Mouse (Mus musculus) ES-E14 (cell line): ENCODE measurements around the gene Gpr179. TPM values are rescaled to one million over a fixed set of nuclear protein-coding genes. Genes with fewer than 3 reads are reported as not detected.

ENCODE experiments used
- DNase-seq: peaks from one replicate; pipeline ENCODE4 v3.0.0-alpha.2; 2013; ENCODE audit warnings: low read depth, low spot score
- H3K27ac ChIP-seq: 2 replicates; pipeline ENCODE4 v1.5.1; 2012; ENCODE audit warnings: low read depth, mild to moderate bottlenecking, low read length, moderate library complexity, mixed read lengths; ENCODE audit not compliant: poor library complexity, insufficient read depth, severe bottlenecking
- H3K36me3 ChIP-seq: 2 replicates; pipeline ENCODE4 v1.6.1; 2012; ENCODE audit warnings: mild to moderate bottlenecking, low read length, moderate library complexity, mixed read lengths; ENCODE audit not compliant: control insufficient read depth, poor library complexity, insufficient read depth, severe bottlenecking
- H3K4me1 ChIP-seq, 2 experiments: fragments of 150-350 bp in 1 of 2; sonication (generic) in 1 of 2; 2 replicates each; pipeline ENCODE4 v1.6.1; 2012; ENCODE audit warnings: low read length in 2 of 2, mild to moderate bottlenecking in 1 of 2, mixed read lengths in 1 of 2; ENCODE audit not compliant: control insufficient read depth in 2 of 2, insufficient read depth in 2 of 2, poor library complexity in 1 of 2
- H3K4me3 ChIP-seq, 2 experiments: fragments of 150-350 bp in 1 of 2; sonication (generic) in 1 of 2; 2 replicates each; pipeline ENCODE4 v1.5.1; 2012; ENCODE audit warnings: low read length in 2 of 2, low read depth in 1 of 2, mild to moderate bottlenecking in 1 of 2, mixed read lengths in 1 of 2; ENCODE audit not compliant: insufficient read depth in 1 of 2, poor library complexity in 1 of 2, severe bottlenecking in 1 of 2
- H3K9ac ChIP-seq: 2 replicates; pipeline ENCODE4 v1.6.1; 2012; ENCODE audit warnings: low read depth, mild to moderate bottlenecking, low read length, mixed read lengths; ENCODE audit not compliant: poor library complexity, insufficient read depth, severe bottlenecking
- H3K9me3 ChIP-seq: fragments of 150-350 bp; sonication (generic); 2 replicates; pipeline ENCODE4 v1.6.1; 2012; ENCODE audit warnings: low read depth, mild to moderate bottlenecking, low read length; ENCODE audit not compliant: control insufficient read depth, insufficient read depth
- CHD2 ChIP-seq: IDR thresholded peaks from 2 replicates; pipeline ENCODE4 v1.6.1; 2014; ENCODE audit warnings: mild to moderate bottlenecking, low read depth, low read length, inconsistent platforms
- HCFC1 ChIP-seq: IDR thresholded peaks from 2 replicates; pipeline ENCODE4 v1.6.1; 2012; ENCODE audit warnings: low read length, inconsistent platforms, borderline replicate concordance; ENCODE audit not compliant: insufficient read depth
- MAFK ChIP-seq: IDR thresholded peaks from 2 replicates; pipeline ENCODE4 v1.6.1; 2014; ENCODE audit warnings: mild to moderate bottlenecking, low read depth, low read length, inconsistent platforms; ENCODE audit not compliant: insufficient read depth
- ZC3H11A ChIP-seq: IDR thresholded peaks from 2 replicates; pipeline ENCODE4 v1.6.1; 2012; ENCODE audit warnings: low read depth, mild to moderate bottlenecking, inconsistent platforms, low read length, borderline replicate concordance
- ZNF384 ChIP-seq: IDR thresholded peaks from 2 replicates; pipeline ENCODE4 v1.6.1; 2012; ENCODE audit warnings: low read depth, low read length, inconsistent platforms
- in situ Hi-C, 2 experiments: fragments of 600-800 bp; cut with MboI; formaldehyde crosslinking; loops; one replicate each; pipeline ENCODE4 v1.15.1; 2025; ENCODE audit warnings: low sequenced_read_pairs in 2 of 2, inconsistent platforms in 1 of 2; ENCODE audit not compliant: unreplicated experiment in 2 of 2
- total RNA-seq: library from RNA; depleted of rRNA; stranded (reverse); fragments of 300-350 nt; gene quantifications from 2 replicates; pipeline ENCODE4 v1.2.3, GENCODE M21; 2012

The Gpr179 gene
- total RNA-seq, 1 experiment = 0.31 TPM

- TF ChIP-seq HCFC1 (no peak), ZNF384 (no peak), ZC3H11A (no peak), CHD2 (no peak), MAFK (no peak)
- Histone ChIP-seq H3K27ac (peak overlapping the region; percentile 63; the same call in 1 of the 2 replicates), H3K4me1 (peaks cover 7 to 13% of the 10 kb centered on the region in 2 experiments; a peak in 3 of 4 replicates), H3K9ac (peak overlapping the region; percentile 37; the same call in 1 of the 2 replicates), H3K9me3 (no peaks in the 10 kb centered on the region), H3K36me3 (no peaks in the 10 kb centered on the region), H3K4me3 (no peak overlapping the region)
- DNase-seq = no peak
- in situ Hi-C loops = no loop called here
These were observed 44.4 kb downstream of the Gpr179 start for GRCm38 (mm10) chr11:97307294-97308069.

GRCm38 (mm10) chr11:97304631-97305030, 47.2 kb downstream of the Gpr179 start:
- DNase-seq = no peak
- in situ Hi-C loops = no loop called here
- peaks cover 9 to 19% of the 10 kb centered on the region in 2 experiments; a peak in 3 of 4 replicates for H3K4me1 ChIP-seq
- no peak overlapping the region for H3K4me3 ChIP-seq
- H3K9me3 ChIP-seq = no peaks in the 10 kb centered on the region
- TF ChIP-seq MAFK = no peak
- no peak for TF ChIP-seq ZC3H11A
- TF ChIP-seq ZNF384 = no peak
- TF ChIP-seq HCFC1 = no peak
- TF ChIP-seq CHD2 = no peak
- H3K9ac ChIP-seq = no peak overlapping the region
- no peak overlapping the region for H3K27ac ChIP-seq
- H3K36me3 ChIP-seq = no peaks in the 10 kb centered on the region

- in situ Hi-C loops = no loop called here
- TF ChIP-seq HCFC1 = no peak
- no peak for TF ChIP-seq CHD2
- TF ChIP-seq ZNF384 = peak; percentile 70
- TF ChIP-seq MAFK = no peak
- TF ChIP-seq ZC3H11A = no peak
- H3K36me3 ChIP-seq = no peaks in the 10 kb centered on the region
- peaks cover 6 to 19% of the 10 kb centered on the region in 2 experiments; a peak in 3 of 4 replicates for H3K4me1 ChIP-seq
- no peak for DNase-seq
- no peaks in the 10 kb centered on the region for H3K9me3 ChIP-seq
- H3K9ac ChIP-seq = peak overlapping the region; percentile 21; the same call in 1 of the 2 replicates
- H3K27ac ChIP-seq = peak overlapping the region; percentile 54; the same call in 1 of the 2 replicates
- no peak overlapping the region for H3K4me3 ChIP-seq
These were observed 49.6 kb downstream of the Gpr179 start for GRCm38 (mm10) chr11:97302231-97302781.

GRCm38 (mm10) chr11:97301406-97301805, 50.5 kb downstream of the Gpr179 start:
- no peak overlapping the region; the same call in 1 of the 2 replicates for H3K27ac ChIP-seq
- no peak for TF ChIP-seq MAFK
- TF ChIP-seq ZC3H11A = no peak
- no peak for TF ChIP-seq ZNF384
- H3K9me3 ChIP-seq = no peaks in the 10 kb centered on the region
- no peak overlapping the region for H3K4me3 ChIP-seq
- H3K4me1 ChIP-seq = peaks cover 6 to 16% of the 10 kb centered on the region in 2 experiments; a peak in 3 of 4 replicates
- no peak overlapping the region for H3K9ac ChIP-seq
- in situ Hi-C loops = no loop called here
- H3K36me3 ChIP-seq = no peaks in the 10 kb centered on the region
- no peak for DNase-seq
